Mouse (Mus musculus) adrenal gland, postnatal 4 days (tissue): Measurements from ENCODE around the gene Ephb2. TPM values are rescaled to one million over a fixed set of nuclear protein-coding genes. Genes with fewer than 3 reads are reported as not detected.

Experiments
- DNase-seq, 2 experiments: peaks; one replicate each; pipeline ENCODE4 v3.0.0; 2021 to 2022; ENCODE audit warnings: low spot score in 2 of 2, mixed read lengths in 2 of 2
- total RNA-seq, 2 experiments: library from RNA; stranded (reverse); gene quantifications; 2 replicates each; pipeline ENCODE4 v1.2.3; 2021

Ephb2 gene
- total RNA-seq, 2 experiments from 2014 or later, result 16.9 to 21.2 TPM

- DNase-seq, result no peak
Measured at GRCm38 (mm10) chr4:136838026-136838425, 2.2 kb upstream of the Ephb2 start.

GRCm38 (mm10) chr4:136836387-136836931, 671 bp upstream of the Ephb2 start:
- DNase-seq, result no peak

- no peak for DNase-seq
Measured at GRCm38 (mm10) chr4:136834815-136835620, 770 bp downstream of the Ephb2 start.

GRCm38 (mm10) chr4:136834439-136834814, 1.4 kb downstream of the Ephb2 start:
- no peak for DNase-seq

GRCm38 (mm10) chr4:136833619-136834351, 2.0 kb downstream of the Ephb2 start:
- DNase-seq, result no peak

- DNase-seq, result no peak
Measured at GRCm38 (mm10) chr4:136832559-136833232, 3.1 kb downstream of the Ephb2 start.

- no peak for DNase-seq
Measured at GRCm38 (mm10) chr4:136830272-136830823, 5.4 kb downstream of the Ephb2 start.

- no peak for DNase-seq
Measured at GRCm38 (mm10) chr4:136829837-136830236, 6.0 kb downstream of the Ephb2 start.

- DNase-seq, result no peak
Measured at GRCm38 (mm10) chr4:136828664-136829569, 6.9 kb downstream of the Ephb2 start.

- no peak for DNase-seq
Measured at GRCm38 (mm10) chr4:136824935-136825552, 10.7 kb downstream of the Ephb2 start.

- DNase-seq, result no peak
Measured at GRCm38 (mm10) chr4:136820069-136820522, 15.7 kb downstream of the Ephb2 start.

GRCm38 (mm10) chr4:136816701-136817100, 19.1 kb downstream of the Ephb2 start:
- no peak for DNase-seq

- DNase-seq, result no peak
Measured at GRCm38 (mm10) chr4:136815364-136815763, 20.4 kb downstream of the Ephb2 start.

- DNase-seq, result no peak
Measured at GRCm38 (mm10) chr4:136812543-136812942, 23.2 kb downstream of the Ephb2 start.

- no peak for DNase-seq
Measured at GRCm38 (mm10) chr4:136811596-136811995, 24.2 kb downstream of the Ephb2 start.

- no peak for DNase-seq
Measured at GRCm38 (mm10) chr4:136808478-136808877, 27.3 kb downstream of the Ephb2 start.

- DNase-seq, result no peak
Measured at GRCm38 (mm10) chr4:136807448-136808009, 28.3 kb downstream of the Ephb2 start.

- no peak for DNase-seq
Measured at GRCm38 (mm10) chr4:136806254-136806653, 29.5 kb downstream of the Ephb2 start.

GRCm38 (mm10) chr4:136804343-136804742, 31.4 kb downstream of the Ephb2 start:
- no peak for DNase-seq
